Mouse (Mus musculus): Measurements from ENCODE around the gene Pdzrn3. TPM values are rescaled to one million over a fixed set of nuclear protein-coding genes. Genes with fewer than 3 reads are reported as not detected.

The Pdzrn3 gene
- polyA plus RNA-seq, 1 experiment from 2014 or later: 10.8 TPM

DNA sequence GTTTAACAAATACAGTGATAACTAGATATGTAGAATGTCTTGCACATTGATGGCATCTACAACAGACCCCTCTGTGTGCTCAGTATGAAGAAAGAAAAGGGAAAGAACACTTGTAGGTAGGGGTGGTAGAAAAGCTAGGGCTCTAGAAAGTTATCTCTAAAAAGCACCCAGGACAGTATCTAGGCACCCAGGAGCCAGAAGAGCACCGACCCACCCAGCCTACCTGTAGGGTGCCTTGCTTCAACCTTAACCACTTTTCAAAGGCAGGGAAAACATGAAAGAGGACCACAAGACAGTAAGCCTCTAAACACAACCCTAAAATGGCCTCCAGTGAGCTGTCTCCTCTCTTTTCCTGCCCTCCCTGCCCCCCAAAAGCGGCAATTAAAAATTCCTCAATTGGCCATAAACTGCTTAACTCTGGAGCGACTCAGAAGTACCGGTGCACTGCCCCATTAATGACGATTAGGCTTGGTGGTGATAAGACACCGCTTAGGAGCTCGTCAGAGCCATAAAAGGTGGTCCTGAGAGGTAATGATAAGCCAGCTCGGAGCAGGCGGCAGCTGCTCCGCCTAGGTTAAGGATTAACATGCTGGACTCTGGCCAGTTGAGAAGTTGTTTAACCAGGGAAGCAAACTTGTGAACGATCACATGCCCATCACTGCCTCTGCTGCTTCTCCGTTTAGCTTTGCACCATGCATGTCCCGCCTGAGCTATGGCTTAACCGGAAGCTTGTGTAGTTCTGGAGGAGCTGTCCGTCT is 106.1 kb downstream of the Pdzrn3 start:
- Histone ChIP-seq H3K4me1 (replicated peaks) (peaks cover 69% of the 10 kb centered on the region), H3K27ac (peak overlapping the region; percentile 45), H3K27me3 (peaks cover 19% of the 10 kb centered on the region), H3K36me3 (no peaks in the 10 kb centered on the region), H3K9ac (replicated peaks) (no peak overlapping the region), H3K4me3 (replicated peaks) (no peak overlapping the region), H3K9me3 (no peaks in the 10 kb centered on the region), H3K4me2 (peak overlapping the region; percentile 21)
- ATAC-seq (ENCODE audit: insufficient number of reproducible peaks, insufficient read depth, low FRiP score, low TSS enrichment, low read depth): no peak
- 16% methylated on average over 15 of the region's 15 CpGs for WGBS

GRCm38 (mm10) chr6:101270095-101270826 is 107.4 kb downstream of the Pdzrn3 start:
- H3K27ac ChIP-seq: peak overlapping the region; percentile 82

GRCm38 (mm10) chr6:101269335-101270094 is 108.2 kb downstream of the Pdzrn3 start:
- H3K4me1 ChIP-seq (replicated peaks): peaks cover 72% of the 10 kb centered on the region
- 41% methylated on average over 10 of the region's 10 CpGs for WGBS
- peaks cover 24% of the 10 kb centered on the region for H3K27me3 ChIP-seq
- H3K9me3 ChIP-seq: no peaks in the 10 kb centered on the region
- H3K36me3 ChIP-seq: no peaks in the 10 kb centered on the region
- no peak overlapping the region for H3K4me3 ChIP-seq (replicated peaks)
- no peak overlapping the region; the same call in 1 of the 2 replicates for H3K4me2 ChIP-seq
- H3K9ac ChIP-seq (replicated peaks): no peak overlapping the region
- H3K27ac ChIP-seq: peak overlapping the region; percentile 82
- no peak for ATAC-seq (ENCODE audit: insufficient number of reproducible peaks, insufficient read depth, low FRiP score, low TSS enrichment, low read depth)

More at GRCm38 (mm10) chr6:101270095-101270826, 107.4 kb downstream of the Pdzrn3 start:
- no peak overlapping the region for H3K4me3 ChIP-seq (replicated peaks)
- peak overlapping the region; percentile 30 for H3K4me2 ChIP-seq
- peaks cover 68% of the 10 kb centered on the region for H3K4me1 ChIP-seq (replicated peaks)
- WGBS: 24% methylated on average over 7 of the region's 7 CpGs
- no peaks in the 10 kb centered on the region for H3K9me3 ChIP-seq
- H3K36me3 ChIP-seq: no peaks in the 10 kb centered on the region
- no peak overlapping the region for H3K9ac ChIP-seq (replicated peaks)
- H3K27me3 ChIP-seq: peaks cover 24% of the 10 kb centered on the region
- ATAC-seq (ENCODE audit: insufficient number of reproducible peaks, insufficient read depth, low FRiP score, low TSS enrichment, low read depth): peak; percentile 58

- no peak for ATAC-seq (ENCODE audit: insufficient number of reproducible peaks, insufficient read depth, low FRiP score, low TSS enrichment, low read depth)
- peaks cover 21% of the 10 kb centered on the region for H3K27me3 ChIP-seq
- no peaks in the 10 kb centered on the region for H3K9me3 ChIP-seq
- no peak overlapping the region for H3K27ac ChIP-seq
- no peak overlapping the region for H3K9ac ChIP-seq (replicated peaks)
- H3K36me3 ChIP-seq: no peaks in the 10 kb centered on the region
- 16% methylated on average over 1 of the region's 1 CpGs for WGBS
- H3K4me3 ChIP-seq (replicated peaks): no peak overlapping the region
- no peak overlapping the region for H3K4me2 ChIP-seq
- peaks cover 84% of the 10 kb centered on the region for H3K4me1 ChIP-seq (replicated peaks)
These were observed 109.4 kb downstream of the Pdzrn3 start for GRCm38 (mm10) chr6:101268266-101268665.

DNA sequence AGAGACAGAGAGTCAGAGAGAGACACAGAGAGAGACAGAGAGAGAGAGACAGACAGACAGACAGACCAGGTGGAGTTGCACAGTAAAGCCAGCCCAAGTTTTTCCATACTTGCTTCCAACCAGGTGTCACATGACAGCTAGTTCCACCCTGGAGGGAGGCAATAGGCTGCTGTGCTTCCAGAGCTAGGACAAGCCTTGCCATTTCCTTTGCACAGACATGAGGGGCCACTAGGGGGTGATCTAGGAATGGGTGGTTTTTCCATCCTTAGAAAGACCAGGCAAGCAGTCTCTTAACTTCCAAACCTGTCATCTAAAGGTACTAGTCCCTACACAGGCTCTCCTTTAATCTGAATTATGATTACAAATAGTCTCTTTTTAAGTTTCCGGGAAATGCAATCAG is 110.9 kb downstream of the Pdzrn3 start:
- WGBS: 24% methylated on average over 1 of the region's 1 CpGs
- ATAC-seq (ENCODE audit: insufficient number of reproducible peaks, insufficient read depth, low FRiP score, low TSS enrichment, low read depth): no peak
- H3K27ac ChIP-seq: no peak overlapping the region
- H3K9me3 ChIP-seq: no peaks in the 10 kb centered on the region
- H3K36me3 ChIP-seq: no peaks in the 10 kb centered on the region
- H3K9ac ChIP-seq (replicated peaks): no peak overlapping the region
- no peak overlapping the region for H3K4me3 ChIP-seq (replicated peaks)
- H3K4me1 ChIP-seq (replicated peaks): peaks cover 88% of the 10 kb centered on the region
- H3K4me2 ChIP-seq: no peak overlapping the region
- peaks cover 15% of the 10 kb centered on the region for H3K27me3 ChIP-seq

DNA sequence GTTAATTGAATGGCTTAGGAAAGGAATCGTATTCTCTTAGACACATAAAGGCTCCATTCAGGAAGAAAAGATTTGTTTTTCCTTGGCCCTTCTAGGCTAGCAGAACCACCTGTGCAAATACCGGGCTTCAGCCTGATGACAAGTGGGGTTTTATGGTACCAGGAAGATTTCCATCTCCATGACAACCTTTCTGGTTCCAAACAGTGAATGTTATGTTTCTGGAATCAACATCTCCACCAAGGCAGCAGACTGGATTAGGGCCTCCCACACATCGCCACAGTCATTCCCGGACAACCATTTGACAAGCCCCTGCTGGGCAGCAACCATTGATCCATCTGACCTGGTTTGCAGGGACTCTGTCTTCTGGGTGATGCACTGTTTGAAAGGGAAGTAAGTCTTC is 114.2 kb downstream of the Pdzrn3 start:
- Histone ChIP-seq H3K4me3 (replicated peaks) (no peak overlapping the region), H3K9me3 (no peaks in the 10 kb centered on the region), H3K4me1 (replicated peaks) (peaks cover 61% of the 10 kb centered on the region), H3K4me2 (no peak overlapping the region), H3K27ac (no peak overlapping the region), H3K36me3 (no peaks in the 10 kb centered on the region), H3K9ac (replicated peaks) (no peak overlapping the region), H3K27me3 (peaks cover 26% of the 10 kb centered on the region)
- ATAC-seq (ENCODE audit: insufficient number of reproducible peaks, insufficient read depth, low FRiP score, low TSS enrichment, low read depth): peak; percentile 24; the same call in 1 of the 2 replicates
- 22% methylated on average over 4 of the region's 4 CpGs for WGBS

DNA sequence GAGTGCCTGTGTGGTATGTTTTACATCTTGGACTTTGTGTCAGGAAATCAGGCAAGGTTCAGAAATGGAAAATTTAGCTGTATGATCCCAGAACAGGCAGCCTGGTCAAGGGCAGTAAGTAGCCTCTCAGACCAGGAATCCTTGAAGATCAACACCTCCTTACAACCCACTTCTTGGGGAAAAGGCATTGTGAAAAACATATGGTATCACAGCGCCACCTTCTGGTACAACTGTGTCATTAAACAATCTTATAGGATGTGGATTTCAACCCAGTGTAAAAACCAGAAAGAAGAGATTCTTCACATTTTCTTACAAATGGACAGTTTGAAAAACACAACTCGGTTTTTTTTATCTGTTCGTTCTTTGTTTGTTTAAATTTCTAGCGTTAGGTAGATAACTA is 116.2 kb downstream of the Pdzrn3 start:
- no peak overlapping the region for H3K9ac ChIP-seq (replicated peaks)
- no peaks in the 10 kb centered on the region for H3K9me3 ChIP-seq
- no peak overlapping the region for H3K4me3 ChIP-seq (replicated peaks)
- H3K4me1 ChIP-seq (replicated peaks): peaks cover 41% of the 10 kb centered on the region
- H3K36me3 ChIP-seq: no peaks in the 10 kb centered on the region
- H3K27me3 ChIP-seq: peaks cover 28% of the 10 kb centered on the region
- H3K27ac ChIP-seq: no peak overlapping the region
- 10% methylated on average over 4 of the region's 4 CpGs for WGBS
- ATAC-seq (ENCODE audit: insufficient number of reproducible peaks, insufficient read depth, low FRiP score, low TSS enrichment, low read depth): no peak
- H3K4me2 ChIP-seq: no peak overlapping the region

- no peaks in the 10 kb centered on the region for H3K9me3 ChIP-seq
- no peak overlapping the region for H3K9ac ChIP-seq (replicated peaks)
- H3K27me3 ChIP-seq: peaks cover 20% of the 10 kb centered on the region
- 89% methylated on average over 5 of the region's 5 CpGs for WGBS
- H3K36me3 ChIP-seq: no peaks in the 10 kb centered on the region
- no peak overlapping the region for H3K27ac ChIP-seq
- H3K4me3 ChIP-seq (replicated peaks): no peak overlapping the region
- H3K4me1 ChIP-seq (replicated peaks): peaks cover 45% of the 10 kb centered on the region
- H3K4me2 ChIP-seq: no peak overlapping the region
- no peak for ATAC-seq (ENCODE audit: insufficient number of reproducible peaks, insufficient read depth, low FRiP score, low TSS enrichment, low read depth)
These were observed 118.3 kb downstream of the Pdzrn3 start for GRCm38 (mm10) chr6:101259411-101259810.

GRCm38 (mm10) chr6:101257418-101257817 is 120.3 kb downstream of the Pdzrn3 start:
- Histone ChIP-seq H3K27ac (no peak overlapping the region), H3K4me2 (no peak overlapping the region), H3K9me3 (no peaks in the 10 kb centered on the region), H3K9ac (replicated peaks) (no peak overlapping the region), H3K27me3 (peaks cover 20% of the 10 kb centered on the region), H3K36me3 (no peaks in the 10 kb centered on the region), H3K4me1 (replicated peaks) (peaks cover 41% of the 10 kb centered on the region), H3K4me3 (replicated peaks) (no peak overlapping the region)
- ATAC-seq (ENCODE audit: insufficient number of reproducible peaks, insufficient read depth, low FRiP score, low TSS enrichment, low read depth): no peak
- 85% methylated on average over 6 of the region's 6 CpGs for WGBS

GRCm38 (mm10) chr6:101254652-101255051 is 123.0 kb downstream of the Pdzrn3 start:
- Histone ChIP-seq H3K27ac (no peak overlapping the region), H3K36me3 (no peaks in the 10 kb centered on the region), H3K4me3 (replicated peaks) (no peak overlapping the region), H3K9me3 (no peaks in the 10 kb centered on the region), H3K9ac (replicated peaks) (no peak overlapping the region), H3K4me1 (replicated peaks) (peaks cover 60% of the 10 kb centered on the region), H3K4me2 (no peak overlapping the region), H3K27me3 (peaks cover 8% of the 10 kb centered on the region; the same call in 1 of the 2 replicates)
- WGBS: 29% methylated on average over 4 of the region's 4 CpGs
- no peak for ATAC-seq (ENCODE audit: insufficient number of reproducible peaks, insufficient read depth, low FRiP score, low TSS enrichment, low read depth)

Data from limb, embryonic 12.5 days (tissue).